Mouse (Mus musculus): ENCODE measurements around the gene Rhoc. TPM values are rescaled to one million over a fixed set of nuclear protein-coding genes. Genes with fewer than 3 reads are reported as not detected.

The Rhoc gene
- polyA plus RNA-seq, 1 experiment from 2014 or later, result 177 TPM

DNA sequence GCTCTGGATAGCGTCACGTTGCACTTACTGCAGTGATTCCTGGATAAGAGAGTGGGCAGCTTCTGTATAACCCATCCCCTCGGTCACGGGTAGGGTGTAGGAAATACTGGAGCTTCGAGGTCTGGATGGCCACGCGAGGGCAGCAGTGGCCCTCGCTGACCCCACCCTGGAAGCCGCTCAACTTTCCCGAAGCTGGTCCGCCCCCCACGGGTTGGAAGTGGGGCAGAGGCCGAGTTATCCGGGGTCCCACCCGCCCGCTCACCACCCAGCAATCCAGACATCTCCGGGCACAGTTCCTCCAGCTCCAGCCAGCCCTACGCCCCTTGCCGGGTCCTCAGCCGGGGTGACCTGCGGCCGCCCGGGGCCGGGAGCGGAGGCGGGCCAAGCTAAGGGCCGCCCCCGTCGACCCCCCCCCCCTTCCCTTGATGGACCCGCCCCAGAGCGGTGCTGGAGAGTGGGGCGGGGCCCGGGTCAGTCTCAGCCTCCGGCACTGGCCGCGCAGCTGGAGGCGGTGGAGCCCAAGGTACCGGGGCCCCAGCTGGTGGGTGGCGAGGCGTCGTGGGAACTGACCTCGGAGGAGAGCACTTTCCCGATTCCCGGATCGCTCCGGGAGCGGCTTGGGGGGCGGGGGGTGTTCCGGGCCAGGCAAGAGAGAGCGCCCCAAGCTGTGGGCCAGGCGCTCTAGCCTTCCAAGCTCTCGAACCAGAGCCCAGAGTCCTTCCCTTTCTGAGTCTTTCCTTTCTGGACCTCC, 561 bp downstream of the Rhoc start:
- peak overlapping the region; percentile 78 for H3K4me2 ChIP-seq
- H3K27me3 ChIP-seq, result no peaks in the 10 kb centered on the region
- H3K4me1 ChIP-seq (replicated peaks), result peaks cover 46% of the 10 kb centered on the region
- peak overlapping the region; percentile 79 for H3K4me3 ChIP-seq
- ATAC-seq (replicated peaks; ENCODE audit: insufficient number of reproducible peaks, insufficient read depth, low FRiP score, low read depth), result peak; percentile 93
- H3K9ac ChIP-seq, result peak overlapping the region; percentile 81
- WGBS, result under 1% methylated on average over 44 of the region's 52 CpGs
- H3K9me3 ChIP-seq (replicated peaks), result no peaks in the 10 kb centered on the region
- peaks cover 5% of the 10 kb centered on the region; the same call in 1 of the 2 replicates for H3K36me3 ChIP-seq
- H3K27ac ChIP-seq, result peak overlapping the region; percentile 95

GRCm38 (mm10) chr3:104789312-104789605, 1.1 kb downstream of the Rhoc start:
- Histone ChIP-seq H3K36me3 (peaks cover 5% of the 10 kb centered on the region; the same call in 1 of the 2 replicates), H3K27ac (peak overlapping the region; percentile 95), H3K9me3 (replicated peaks) (no peaks in the 10 kb centered on the region), H3K9ac (peak overlapping the region; percentile 81), H3K4me3 (peak overlapping the region; percentile 79), H3K4me1 (replicated peaks) (peaks cover 49% of the 10 kb centered on the region), H3K27me3 (no peaks in the 10 kb centered on the region), H3K4me2 (peak overlapping the region; percentile 78)
- peak; percentile 5; the same call in 1 of the 2 replicates for ATAC-seq (replicated peaks; ENCODE audit: insufficient number of reproducible peaks, insufficient read depth, low FRiP score, low read depth)
- 6% methylated on average over 10 of the region's 10 CpGs for WGBS

DNA sequence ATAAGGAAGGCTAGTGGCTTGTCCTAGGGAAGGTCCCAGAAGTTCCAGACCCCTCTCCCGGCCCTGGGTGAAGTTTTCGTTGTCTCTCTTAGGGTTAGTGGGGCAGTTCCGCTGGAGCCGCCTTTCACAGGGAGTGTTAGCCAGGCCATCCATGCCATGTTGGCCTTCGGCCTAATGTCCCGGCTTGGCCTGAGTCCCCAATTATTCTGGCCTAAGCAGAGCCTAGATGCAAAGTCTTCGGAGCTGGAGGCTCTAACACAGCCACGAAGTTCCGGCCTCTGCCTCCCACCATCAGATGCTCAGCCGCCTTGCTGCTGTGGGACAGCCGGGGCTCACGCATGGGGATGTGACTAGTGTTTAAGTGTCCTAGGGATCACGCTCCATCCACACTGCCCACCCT, 1.6 kb downstream of the Rhoc start:
- peak overlapping the region; percentile 95 for H3K27ac ChIP-seq
- H3K9ac ChIP-seq, result peak overlapping the region; percentile 81
- WGBS, result 10% methylated on average over 13 of the region's 13 CpGs
- no peaks in the 10 kb centered on the region for H3K27me3 ChIP-seq
- peaks cover 55% of the 10 kb centered on the region for H3K4me1 ChIP-seq (replicated peaks)
- H3K9me3 ChIP-seq (replicated peaks), result no peaks in the 10 kb centered on the region
- peaks cover 5% of the 10 kb centered on the region; the same call in 1 of the 2 replicates for H3K36me3 ChIP-seq
- H3K4me2 ChIP-seq, result peak overlapping the region; percentile 78
- peak overlapping the region; percentile 79 for H3K4me3 ChIP-seq
- no peak for ATAC-seq (replicated peaks; ENCODE audit: insufficient number of reproducible peaks, insufficient read depth, low FRiP score, low read depth)

GRCm38 (mm10) chr3:104790401-104790937, 2.3 kb downstream of the Rhoc start:
- H3K27me3 ChIP-seq, result no peaks in the 10 kb centered on the region
- peak overlapping the region; percentile 79 for H3K4me3 ChIP-seq
- no peaks in the 10 kb centered on the region for H3K9me3 ChIP-seq (replicated peaks)
- peaks cover 11% of the 10 kb centered on the region for H3K36me3 ChIP-seq
- peak overlapping the region; percentile 81 for H3K9ac ChIP-seq
- peaks cover 61% of the 10 kb centered on the region for H3K4me1 ChIP-seq (replicated peaks)
- H3K27ac ChIP-seq, result peak overlapping the region; percentile 95
- peak overlapping the region; percentile 78 for H3K4me2 ChIP-seq
- 12% methylated on average over 6 of the region's 6 CpGs for WGBS
- no peak for ATAC-seq (replicated peaks; ENCODE audit: insufficient number of reproducible peaks, insufficient read depth, low FRiP score, low read depth)

DNA sequence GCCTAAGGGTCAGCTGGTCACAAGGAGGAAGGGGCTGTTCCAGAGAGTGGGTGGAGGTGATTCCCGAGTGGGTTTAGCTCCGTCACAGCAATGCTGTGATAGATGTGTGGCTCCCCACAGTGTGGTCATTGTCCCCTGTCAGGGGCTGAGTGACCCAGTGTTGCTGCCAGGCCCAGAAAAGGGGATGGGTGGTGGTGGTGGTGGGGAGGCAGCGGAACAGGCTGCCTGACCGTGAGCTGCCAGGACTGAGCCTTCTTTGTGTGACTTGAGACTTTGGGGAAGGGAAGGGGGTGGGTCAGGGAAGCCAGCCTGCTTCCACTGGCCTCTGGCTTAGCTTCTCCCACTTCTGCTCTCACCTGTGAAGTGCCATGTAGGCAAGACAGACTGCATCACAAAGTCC, 2.8 kb downstream of the Rhoc start:
- Histone ChIP-seq H3K4me1 (replicated peaks) (peaks cover 66% of the 10 kb centered on the region), H3K9ac (peak overlapping the region; percentile 81), H3K9me3 (replicated peaks) (no peaks in the 10 kb centered on the region), H3K4me2 (peak overlapping the region; percentile 78), H3K27me3 (no peaks in the 10 kb centered on the region), H3K27ac (peak overlapping the region; percentile 95), H3K36me3 (peaks cover 17% of the 10 kb centered on the region), H3K4me3 (peak overlapping the region; percentile 79)
- 23% methylated on average over 4 of the region's 4 CpGs for WGBS
- ATAC-seq (replicated peaks; ENCODE audit: insufficient number of reproducible peaks, insufficient read depth, low FRiP score, low read depth), result no peak

- H3K4me2 ChIP-seq, result peak overlapping the region; percentile 78
- H3K27me3 ChIP-seq, result no peaks in the 10 kb centered on the region
- H3K4me1 ChIP-seq (replicated peaks), result peaks cover 71% of the 10 kb centered on the region
- peak overlapping the region; percentile 95; the same call in 1 of the 2 replicates for H3K27ac ChIP-seq
- H3K9me3 ChIP-seq (replicated peaks), result no peaks in the 10 kb centered on the region
- H3K36me3 ChIP-seq, result peaks cover 21% of the 10 kb centered on the region
- WGBS, result 85% methylated on average over 8 of the region's 8 CpGs
- no peak for ATAC-seq (replicated peaks; ENCODE audit: insufficient number of reproducible peaks, insufficient read depth, low FRiP score, low read depth)
- no peak overlapping the region for H3K9ac ChIP-seq
- no peak overlapping the region for H3K4me3 ChIP-seq
Observed at GRCm38 (mm10) chr3:104791671-104792070, 3.5 kb downstream of the Rhoc start.

DNA sequence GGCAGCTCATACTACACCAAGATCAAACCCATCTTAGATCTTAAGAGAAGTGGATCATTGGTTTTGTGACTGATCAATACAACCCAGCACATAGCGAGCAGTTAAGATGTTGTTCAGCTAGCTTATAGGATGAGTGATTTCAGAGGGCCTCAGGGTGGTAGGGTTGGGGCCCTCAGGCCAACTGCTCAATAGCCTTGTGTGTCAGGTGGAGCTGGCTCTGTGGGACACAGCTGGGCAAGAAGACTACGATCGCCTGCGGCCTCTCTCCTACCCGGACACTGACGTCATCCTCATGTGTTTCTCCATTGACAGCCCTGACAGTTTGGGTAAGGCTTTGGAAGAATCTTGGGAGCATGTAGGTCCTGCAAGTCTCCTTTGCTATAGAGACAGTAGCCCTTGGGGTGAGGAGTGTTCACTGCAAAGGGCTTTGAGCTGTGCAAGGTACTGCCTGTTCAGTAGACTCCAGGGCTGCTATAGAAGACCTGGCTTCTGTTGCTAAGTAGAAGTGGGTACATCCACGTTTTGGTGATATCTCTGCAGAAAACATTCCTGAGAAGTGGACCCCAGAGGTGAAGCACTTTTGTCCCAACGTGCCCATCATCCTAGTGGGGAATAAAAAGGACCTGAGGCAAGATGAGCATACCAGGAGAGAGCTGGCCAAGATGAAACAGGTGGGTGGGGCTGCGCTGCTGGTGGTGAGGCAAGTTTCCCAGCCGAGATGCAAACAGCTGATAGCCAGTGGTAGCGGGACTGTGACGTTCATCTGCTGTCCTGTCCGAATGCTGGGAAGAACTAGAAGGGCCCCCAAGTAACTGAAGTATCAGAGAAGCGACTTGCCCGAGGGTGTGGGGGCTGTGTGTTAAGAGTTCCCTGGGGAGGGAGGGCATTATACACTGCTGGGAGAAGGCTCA, 4.4 kb downstream of the Rhoc start:
- no peak overlapping the region for H3K4me3 ChIP-seq
- H3K27me3 ChIP-seq, result no peaks in the 10 kb centered on the region
- H3K36me3 ChIP-seq, result peaks cover 28% of the 10 kb centered on the region
- H3K9ac ChIP-seq, result no peak overlapping the region
- 50% methylated on average over 15 of the region's 15 CpGs for WGBS
- H3K9me3 ChIP-seq (replicated peaks), result no peaks in the 10 kb centered on the region
- ATAC-seq (replicated peaks; ENCODE audit: insufficient number of reproducible peaks, insufficient read depth, low FRiP score, low read depth), result no peak
- H3K4me1 ChIP-seq (replicated peaks), result peaks cover 71% of the 10 kb centered on the region
- peak overlapping the region; percentile 90 for H3K27ac ChIP-seq
- peak overlapping the region; percentile 78; the same call in 1 of the 2 replicates for H3K4me2 ChIP-seq

GRCm38 (mm10) chr3:104793871-104794828, 6.0 kb downstream of the Rhoc start:
- peak; percentile 95 for ATAC-seq (replicated peaks; ENCODE audit: insufficient number of reproducible peaks, insufficient read depth, low FRiP score, low read depth)
- H3K4me1 ChIP-seq (replicated peaks), result peaks cover 68% of the 10 kb centered on the region
- H3K9ac ChIP-seq, result peak overlapping the region; percentile 20; the same call in 1 of the 2 replicates
- no peaks in the 10 kb centered on the region for H3K27me3 ChIP-seq
- peaks cover 37% of the 10 kb centered on the region for H3K36me3 ChIP-seq
- WGBS, result 34% methylated on average over 20 of the region's 20 CpGs
- 0 out of 2 replicates have a peak overlapping the region, but pooled peaks have one; percentile 4 for H3K4me3 ChIP-seq
- no peaks in the 10 kb centered on the region for H3K9me3 ChIP-seq (replicated peaks)
- peak overlapping the region; percentile 31 for H3K4me2 ChIP-seq
- H3K27ac ChIP-seq, result peak overlapping the region; percentile 90

- Histone ChIP-seq H3K9ac (peak overlapping the region; percentile 15; the same call in 1 of the 2 replicates), H3K4me2 (no peak overlapping the region), H3K4me1 (replicated peaks) (peaks cover 65% of the 10 kb centered on the region), H3K9me3 (replicated peaks) (no peaks in the 10 kb centered on the region), H3K27me3 (no peaks in the 10 kb centered on the region), H3K4me3 (no peak overlapping the region), H3K36me3 (peaks cover 45% of the 10 kb centered on the region), H3K27ac (peak overlapping the region; percentile 90)
- ATAC-seq (replicated peaks; ENCODE audit: insufficient number of reproducible peaks, insufficient read depth, low FRiP score, low read depth), result no peak
- 48% methylated on average over 12 of the region's 12 CpGs for WGBS
Observed at GRCm38 (mm10) chr3:104794953-104795470, 6.8 kb downstream of the Rhoc start.

- Histone ChIP-seq H3K36me3 (peaks cover 53% of the 10 kb centered on the region), H3K4me3 (no peak overlapping the region), H3K9me3 (replicated peaks) (no peaks in the 10 kb centered on the region), H3K4me1 (replicated peaks) (peaks cover 57% of the 10 kb centered on the region), H3K27me3 (no peaks in the 10 kb centered on the region), H3K9ac (no peak overlapping the region), H3K27ac (peak overlapping the region; percentile 90), H3K4me2 (no peak overlapping the region)
- 65% methylated on average over 15 of the region's 15 CpGs for WGBS
- no peak for ATAC-seq (replicated peaks; ENCODE audit: insufficient number of reproducible peaks, insufficient read depth, low FRiP score, low read depth)
Observed at GRCm38 (mm10) chr3:104795661-104796340, 7.6 kb downstream of the Rhoc start.

All from heart, embryonic 15.5 days (tissue).